Mouse (Mus musculus) C2C12 (cell line): ENCODE results near the gene Cyp2s1.

ENCODE experiments used
- CTCF ChIP-seq: IDR thresholded peaks from one replicate; pipeline ENCODE4 v1.5.1; 2011; ENCODE audit not compliant: control insufficient read depth, insufficient read depth, insufficient read length
- FOSL1 ChIP-seq: IDR thresholded peaks from one replicate; pipeline ENCODE4 v1.8.0; 2011; ENCODE audit warnings: mild to moderate bottlenecking, low read length; ENCODE audit not compliant: poor library complexity, insufficient read depth, severe bottlenecking
- MAX ChIP-seq: IDR thresholded peaks from one replicate; pipeline ENCODE4 v1.6.1; 2011; ENCODE audit warnings: mild to moderate bottlenecking, control low read depth
- MYOD1 ChIP-seq: IDR thresholded peaks from one replicate; pipeline ENCODE4 v1.6.1; 2011; ENCODE audit warnings: low read depth; ENCODE audit not compliant: control insufficient read depth, insufficient read length
- MYOG ChIP-seq: IDR thresholded peaks from one replicate; pipeline ENCODE4 v1.6.1; 2011; ENCODE audit not compliant: control insufficient read depth, insufficient read length; ENCODE audit errors: extremely low read depth
- USF1 ChIP-seq: IDR thresholded peaks from one replicate; pipeline ENCODE4 v1.6.1; 2011; ENCODE audit warnings: low read depth, mild to moderate bottlenecking, control low read depth, moderate library complexity

DNA sequence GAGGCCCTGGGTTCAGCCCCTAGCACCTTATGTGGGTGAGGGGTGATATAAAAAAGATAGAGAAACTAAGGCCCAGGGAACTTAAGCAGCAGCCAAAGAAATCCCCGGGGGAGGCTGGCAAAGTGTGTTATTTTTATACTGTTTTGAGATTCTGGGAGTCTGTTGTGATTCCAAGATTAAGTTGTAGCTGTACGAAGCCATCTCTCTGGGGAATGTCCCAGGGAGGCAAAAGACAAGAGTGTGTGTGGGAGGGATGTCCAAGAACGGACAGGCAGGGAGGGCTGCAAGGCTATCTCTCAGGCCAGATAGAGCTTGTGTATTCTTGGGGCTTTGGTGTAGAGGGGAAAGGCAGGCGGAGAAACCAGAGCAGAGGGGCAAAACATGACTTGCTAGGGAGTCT is 11.9 kb downstream of the Cyp2s1 start:
- TF ChIP-seq CTCF = no peak
- TF ChIP-seq USF1 = no peak
- TF ChIP-seq MAX = no peak
- no peak for TF ChIP-seq MYOD1
- no peak for TF ChIP-seq FOSL1
- TF ChIP-seq MYOG = no peak
